Mouse (Mus musculus): Measurements from ENCODE around the gene Nup210. TPM values are rescaled to one million over a fixed set of nuclear protein-coding genes. Genes with fewer than 3 reads are reported as not detected.

Gene Nup210
- total RNA-seq, 1 experiment from 2014 or later, result 9.4 TPM

GRCm38 (mm10) chr6:91020810-91021209 lies 95.8 kb downstream of the Nup210 start:
- DNase-seq, result no peak

GRCm38 (mm10) chr6:91016600-91017230 lies 99.9 kb downstream of the Nup210 start:
- no peak for DNase-seq

GRCm38 (mm10) chr6:91014198-91014958 lies 102.3 kb downstream of the Nup210 start:
- peak; percentile 43 for DNase-seq

DNA sequence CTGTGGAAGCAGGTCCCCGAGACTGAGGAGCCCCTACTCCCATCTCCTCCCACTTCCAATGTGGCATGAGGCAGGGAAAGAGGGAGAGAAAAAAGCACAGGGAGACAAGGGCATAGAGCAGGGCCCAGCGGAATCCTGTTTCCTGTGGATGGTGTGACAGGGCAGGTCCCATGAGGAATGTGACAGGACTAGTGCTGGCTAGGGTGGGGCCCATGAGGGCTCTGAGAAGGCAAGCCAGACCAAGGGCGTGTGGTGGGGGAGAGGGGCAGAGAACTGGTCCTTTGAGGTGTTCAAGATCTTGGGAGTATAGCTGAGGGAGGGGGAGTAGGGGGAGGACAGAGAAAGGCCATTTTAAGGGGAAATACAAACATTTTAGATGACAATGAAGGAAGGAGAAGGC lies 104.2 kb downstream of the Nup210 start:
- no peak for DNase-seq

DNA sequence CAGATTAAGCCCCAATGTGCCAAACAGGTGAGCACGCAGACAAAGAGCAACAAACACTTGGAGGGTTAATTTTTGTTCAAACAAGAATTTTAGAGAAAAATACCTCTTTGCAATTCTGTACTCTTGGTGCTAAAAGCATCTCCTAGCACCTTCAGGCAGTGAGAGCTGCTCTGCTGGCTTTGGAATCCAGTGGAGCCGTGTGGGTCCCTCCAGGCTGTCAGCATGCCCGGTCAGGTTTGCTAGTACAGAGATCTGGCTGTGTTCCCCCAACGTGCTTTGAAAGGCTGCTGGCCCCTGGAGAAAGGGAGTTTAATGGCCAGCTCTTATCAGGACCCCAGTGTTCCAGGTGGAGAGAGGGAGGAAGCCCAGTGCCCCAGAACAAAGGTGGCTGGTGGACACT lies 105.1 kb downstream of the Nup210 start:
- no peak for DNase-seq

DNA sequence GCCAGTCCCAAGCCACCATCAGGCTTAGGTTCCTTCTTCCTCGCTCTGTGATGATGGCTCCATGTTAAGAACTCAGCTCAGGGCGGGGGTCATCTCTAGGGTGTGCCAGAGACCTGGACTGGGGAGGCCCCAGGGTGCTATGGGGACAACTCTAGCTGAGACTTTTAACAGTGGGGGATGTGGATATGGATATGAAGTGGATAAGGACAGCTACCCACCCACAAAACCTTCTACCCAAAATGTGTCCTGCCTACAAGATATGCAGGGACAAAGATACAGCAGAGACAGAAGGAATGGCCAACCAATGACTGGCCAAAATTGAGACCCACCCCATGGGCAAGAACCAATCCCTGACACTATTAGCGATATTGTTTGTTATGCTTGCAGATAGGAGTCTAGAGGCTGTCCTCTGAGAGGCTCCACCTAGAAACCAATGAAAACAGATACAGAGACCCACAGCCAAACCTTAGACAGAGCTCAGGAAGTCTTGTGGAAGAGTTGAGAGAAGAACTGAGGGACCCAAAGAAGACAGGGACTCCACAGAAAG lies 108.3 kb downstream of the Nup210 start:
- DNase-seq, result no peak

DNA sequence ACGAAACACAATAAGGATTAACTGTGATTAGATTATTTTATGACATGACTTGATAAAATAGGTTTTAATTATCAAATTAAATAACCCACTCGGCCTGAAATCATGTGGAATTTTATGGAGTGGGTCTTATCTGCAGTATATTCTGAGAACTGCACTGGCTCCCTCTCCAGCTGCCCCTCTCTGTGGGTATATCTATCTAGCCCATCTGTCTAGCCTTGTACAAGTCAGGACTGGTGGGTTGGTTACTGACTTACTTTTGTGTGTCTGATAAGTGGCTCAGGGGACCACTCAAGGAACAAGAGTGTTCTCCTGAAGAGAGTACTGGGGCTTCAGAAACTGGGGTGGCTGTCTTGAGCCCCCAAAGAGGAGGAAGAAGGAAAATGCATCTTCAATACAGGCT lies 109.4 kb downstream of the Nup210 start:
- DNase-seq, result no peak

DNA sequence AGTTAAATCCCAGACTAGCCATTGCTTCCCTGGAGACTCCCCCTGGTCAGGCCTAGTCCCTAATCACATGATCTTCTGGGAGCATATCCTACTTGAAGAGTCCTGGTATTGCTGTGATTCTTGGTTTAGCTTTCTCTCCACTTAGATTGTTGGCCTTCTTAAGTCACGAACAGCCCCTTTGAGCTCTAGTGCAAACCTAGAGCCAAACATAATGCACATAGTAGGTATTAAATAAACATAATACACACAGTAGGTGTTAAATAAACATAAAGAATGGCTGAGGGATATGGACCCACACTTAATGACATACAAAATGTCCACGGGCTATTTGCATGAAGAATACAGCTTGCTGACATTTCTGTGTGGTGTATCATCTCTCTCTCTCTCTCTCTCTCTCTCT lies 112.5 kb downstream of the Nup210 start:
- no peak for DNase-seq

DNA sequence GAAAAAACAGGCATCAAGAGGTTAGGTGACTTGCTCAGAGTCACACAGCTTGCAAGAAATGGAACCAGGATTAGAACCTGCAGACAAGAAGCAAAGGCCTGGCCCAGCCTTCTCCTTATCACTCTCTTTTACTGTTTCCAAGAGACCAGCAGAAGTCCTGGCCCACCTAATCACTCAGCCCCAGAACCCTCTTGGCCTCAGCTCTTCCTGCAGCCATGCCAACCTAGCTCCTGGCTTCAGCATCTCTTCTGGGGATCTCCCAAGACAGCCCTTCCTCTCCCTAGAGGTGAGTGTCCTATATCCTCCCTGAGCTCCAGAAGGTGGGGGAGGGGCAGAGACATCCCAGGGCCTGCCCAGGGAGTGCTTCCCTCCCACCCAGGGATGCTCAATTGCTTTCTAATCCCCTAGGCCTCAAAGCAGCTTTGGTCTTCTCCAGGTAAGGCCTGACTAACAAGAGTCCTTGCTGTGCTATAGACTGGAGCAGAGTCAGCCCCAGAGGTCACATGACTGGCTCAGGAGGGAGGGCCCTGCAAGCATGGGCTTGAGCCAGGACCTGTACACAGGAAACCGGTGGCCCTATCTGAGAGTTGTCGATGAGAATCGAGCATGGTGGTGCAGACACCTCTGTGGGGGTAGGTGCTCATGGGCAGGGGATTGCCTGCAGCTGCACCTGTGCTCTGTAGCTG lies 113.2 kb downstream of the Nup210 start:
- no peak for DNase-seq

- no peak for DNase-seq
These were observed 115.1 kb downstream of the Nup210 start for GRCm38 (mm10) chr6:91001566-91001965.

DNA sequence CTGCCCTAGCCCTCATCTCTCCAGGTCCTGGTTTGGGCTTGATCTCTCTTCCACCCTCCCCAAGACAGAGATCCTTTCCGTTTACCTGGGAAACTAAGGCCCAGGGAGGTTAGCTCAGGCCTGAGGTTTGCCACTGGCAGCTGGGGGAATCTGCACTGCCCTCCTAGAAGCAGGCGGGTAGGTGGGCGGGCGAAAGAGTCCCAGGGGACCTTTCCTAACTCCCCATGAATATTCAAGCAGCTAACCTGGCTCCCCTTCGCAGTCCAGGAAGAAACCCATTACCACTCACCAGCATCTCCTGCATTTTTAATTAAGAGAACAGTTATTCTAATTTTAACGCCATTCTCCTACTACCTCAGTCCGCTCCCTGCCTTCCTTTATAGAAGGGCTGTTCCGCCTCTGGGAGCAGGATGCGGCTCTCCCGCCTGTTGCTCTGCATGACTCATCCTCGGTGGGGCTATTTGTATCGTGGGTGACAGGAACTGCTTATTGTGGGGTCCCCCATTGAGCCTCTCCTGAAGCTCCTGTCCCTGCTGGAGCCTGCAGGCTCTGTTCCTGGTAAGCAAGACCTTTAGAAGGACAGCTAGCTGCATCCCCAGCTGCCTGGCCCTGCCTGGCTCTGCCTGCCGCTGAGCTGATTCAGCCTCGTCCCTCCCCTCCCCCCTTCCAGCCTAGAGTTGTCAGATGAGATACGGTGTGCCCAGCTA lies 115.7 kb downstream of the Nup210 start:
- peak; percentile 73 for DNase-seq

DNA sequence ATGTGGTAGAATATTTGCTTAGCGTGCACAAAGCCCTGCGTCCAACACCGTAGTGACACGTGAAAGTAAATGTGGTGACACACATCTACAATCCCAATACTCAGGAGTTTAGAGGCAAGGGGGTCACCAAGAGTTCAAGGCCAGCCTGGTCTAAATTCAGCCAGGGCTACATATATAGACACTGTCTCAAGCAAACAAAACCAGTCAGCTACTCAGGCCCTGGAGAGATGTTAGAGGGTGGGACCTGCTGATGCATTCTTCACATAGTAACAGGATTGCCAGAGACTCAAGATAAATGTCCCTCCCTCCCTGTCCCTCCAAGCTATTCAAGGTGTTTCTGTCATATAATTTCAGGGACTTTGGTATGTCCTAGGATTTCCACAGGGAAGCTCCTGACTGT lies 117.5 kb downstream of the Nup210 start:
- no peak for DNase-seq

DNA sequence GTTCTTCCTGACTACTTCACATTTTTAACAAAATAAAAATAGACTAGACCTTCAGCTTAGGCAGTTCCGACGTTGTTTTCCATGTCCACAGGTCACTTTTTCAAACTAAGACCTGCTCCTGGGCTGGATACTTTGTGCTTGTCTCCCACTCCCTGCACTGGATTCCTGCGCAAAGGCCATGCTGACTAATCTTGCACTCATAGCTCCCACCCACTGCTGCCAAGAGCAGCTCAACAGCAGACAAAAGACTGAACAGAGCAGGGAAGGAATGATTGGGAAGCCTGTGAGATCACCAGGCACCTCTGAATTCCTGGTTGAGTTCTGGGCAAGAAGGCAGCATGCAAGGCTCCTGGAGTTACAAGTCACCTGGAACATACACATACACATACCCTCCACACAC lies 119.6 kb downstream of the Nup210 start:
- peak; percentile 31 for DNase-seq

- no peak for DNase-seq
These were observed 120.4 kb downstream of the Nup210 start for GRCm38 (mm10) chr6:90996181-90996580.

DNA sequence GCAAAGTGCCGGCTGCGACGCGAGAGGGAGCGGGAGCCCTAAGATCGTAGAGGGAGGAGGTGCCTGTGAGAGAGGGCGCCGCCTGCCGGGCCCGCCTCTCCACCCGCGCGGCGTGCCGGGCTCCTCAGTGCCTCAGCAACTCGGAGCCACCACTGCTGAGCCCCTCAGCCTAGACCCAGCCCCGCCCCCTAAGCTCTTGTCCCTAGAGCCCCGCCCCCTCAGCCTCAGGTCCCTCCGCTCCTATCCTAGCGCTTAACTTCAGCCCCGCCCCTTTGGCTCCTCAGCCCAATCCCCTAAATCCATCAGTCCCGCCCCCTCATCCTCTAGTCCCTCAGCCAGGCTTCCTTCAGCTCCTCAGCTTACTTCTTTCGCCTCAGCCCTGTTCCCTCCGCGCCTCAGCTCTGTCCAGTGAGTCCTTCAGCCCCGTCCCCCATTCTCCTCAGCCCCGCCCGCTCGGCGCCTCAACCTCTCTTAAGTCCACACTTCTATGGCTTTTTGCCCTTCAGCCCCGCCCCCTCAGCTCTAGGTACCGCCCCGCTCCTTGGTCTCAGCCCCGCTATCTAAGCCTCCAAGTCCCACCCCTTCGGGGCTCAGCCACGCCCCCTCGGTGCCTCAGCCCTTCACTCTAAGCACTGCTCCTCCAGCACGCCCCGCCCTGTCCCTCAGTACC lies 127.8 kb downstream of the Nup210 start, which contains the start of gene Iqsec1:
TSS of gene Iqsec1 (minus strand) at position 38 of the 670 bp plus-strand sequence.
- DNase-seq, result peak; percentile 91

GRCm38 (mm10) chr6:90988299-90988625 lies 128.4 kb downstream of the Nup210 start:
- DNase-seq, result no peak

- peak; percentile 50 for DNase-seq
These were observed 128.9 kb downstream of the Nup210 start for GRCm38 (mm10) chr6:90987561-90988298.

DNA sequence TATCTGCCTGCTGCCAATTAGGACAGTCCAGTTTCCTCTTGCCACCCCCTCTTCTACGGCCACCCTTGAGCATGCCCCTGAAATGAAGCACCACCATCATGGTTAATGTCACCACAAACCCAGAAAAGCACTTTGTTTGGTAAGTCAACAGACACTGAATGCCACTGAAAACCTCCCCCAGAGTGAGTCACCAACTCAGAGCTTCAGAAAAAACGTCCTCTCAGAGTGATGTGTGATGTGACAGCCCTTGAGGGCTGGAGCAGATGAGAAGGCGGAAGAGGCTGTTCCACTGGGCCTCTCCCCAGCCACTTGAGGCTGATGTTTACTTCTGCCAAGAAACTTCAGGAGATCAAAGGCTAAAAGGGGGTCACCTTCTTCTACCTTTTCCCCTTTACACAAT lies 132.5 kb downstream of the Nup210 start:
- DNase-seq, result peak; percentile 42

- DNase-seq, result no peak
These were observed 142.3 kb downstream of the Nup210 start for GRCm38 (mm10) chr6:90974279-90974678.

DNA sequence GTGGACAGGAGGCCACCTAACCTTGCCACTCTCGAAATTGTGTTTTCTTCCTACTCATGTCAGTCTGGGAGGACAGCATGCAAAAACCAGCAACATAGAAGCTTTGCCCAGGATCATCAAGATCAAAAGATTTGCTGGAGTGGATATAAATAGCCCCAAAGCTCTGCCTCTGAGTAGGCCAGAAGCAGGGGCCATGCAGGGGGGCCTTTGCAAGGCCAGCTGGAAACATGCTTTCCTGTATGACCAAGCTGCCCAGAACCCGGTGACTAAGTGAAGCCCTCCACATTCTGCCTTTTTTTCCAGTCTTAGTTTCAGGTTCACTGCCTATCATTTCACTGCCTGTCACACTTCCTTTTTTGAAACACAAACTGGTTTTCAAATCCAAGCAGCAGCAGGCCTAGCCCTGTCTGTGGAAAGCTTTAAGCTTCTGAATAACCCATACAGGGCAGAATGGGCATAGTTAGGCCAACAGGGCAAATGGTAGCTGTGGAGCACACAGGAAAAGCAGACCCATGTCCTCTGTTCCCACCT lies 147.2 kb downstream of the Nup210 start:
- peak; percentile 26 for DNase-seq
